Mouse (Mus musculus) liver, embryonic 12.5 days (tissue): ENCODE measurements around the gene Unc13a. TPM values are rescaled to one million over a fixed set of nuclear protein-coding genes. Genes with fewer than 3 reads are reported as not detected.
A peak's percentile ranks its signal among the peaks of the same experiment; 100 is the strongest.

Source experiments
- ATAC-seq: fragments of 200-750 bp; cut with Nextera tagmentation; 2 replicates; pipeline ENCODE4 v1.8.0; 2017; ENCODE audit warnings: moderate number of reproducible peaks, mild to moderate bottlenecking, moderate library complexity
- H3K27ac ChIP-seq: fragments of 300-500 bp; sonication (generic); 2 replicates; pipeline ENCODE4 v1.5.1; 2016; ENCODE audit warnings: mild to moderate bottlenecking
- H3K27me3 ChIP-seq: fragments of 300-500 bp; sonication (generic); replicated peaks from 2 replicates; pipeline ENCODE4 v1.6.1; 2016; ENCODE audit warnings: mild to moderate bottlenecking, moderate library complexity
- H3K36me3 ChIP-seq: fragments of 300-500 bp; sonication (generic); 2 replicates; pipeline ENCODE4 v1.6.1; 2016; ENCODE audit warnings: mild to moderate bottlenecking, moderate library complexity
- H3K4me1 ChIP-seq: fragments of 300-500 bp; sonication (generic); 2 replicates; pipeline ENCODE4 v1.6.1; 2016
- H3K4me2 ChIP-seq: fragments of 300-500 bp; sonication (generic); 2 replicates; pipeline ENCODE4 v1.6.1; 2016; ENCODE audit warnings: mild to moderate bottlenecking, moderate library complexity
- H3K4me3 ChIP-seq: fragments of 300-500 bp; sonication (generic); 2 replicates; pipeline ENCODE4 v1.5.1; 2016; ENCODE audit warnings: mild to moderate bottlenecking, moderate library complexity
- H3K9ac ChIP-seq: fragments of 300-500 bp; sonication (generic); 2 replicates; pipeline ENCODE4 v1.6.1; 2016; ENCODE audit warnings: mild to moderate bottlenecking, moderate library complexity
- H3K9me3 ChIP-seq: fragments of 300-500 bp; sonication (generic); replicated peaks from 2 replicates; pipeline ENCODE4 v1.6.1; 2016; ENCODE audit warnings: mild to moderate bottlenecking, moderate library complexity
- WGBS: fragments of 180-500 bp; shearing (Covaris S2); methylation state at CpG from one replicate; pipeline ENCODE4 v1.1.7; 2016; ENCODE audit not compliant: insufficient replicate concordance; 5-methylcytosine and 5-hydroxymethylcytosine counted together
- polyA plus RNA-seq: library from polyadenylated mRNA; unstranded; fragments of >200 nt; fragmentation: Nextera tagmentation; extraction: Ambion mirVana; gene quantifications from 2 replicates; pipeline ENCODE4 v1.2.1, GENCODE M21; 2016

Gene Unc13a
- polyA plus RNA-seq, 1 experiment from 2014 or later, result 0.31 TPM

DNA sequence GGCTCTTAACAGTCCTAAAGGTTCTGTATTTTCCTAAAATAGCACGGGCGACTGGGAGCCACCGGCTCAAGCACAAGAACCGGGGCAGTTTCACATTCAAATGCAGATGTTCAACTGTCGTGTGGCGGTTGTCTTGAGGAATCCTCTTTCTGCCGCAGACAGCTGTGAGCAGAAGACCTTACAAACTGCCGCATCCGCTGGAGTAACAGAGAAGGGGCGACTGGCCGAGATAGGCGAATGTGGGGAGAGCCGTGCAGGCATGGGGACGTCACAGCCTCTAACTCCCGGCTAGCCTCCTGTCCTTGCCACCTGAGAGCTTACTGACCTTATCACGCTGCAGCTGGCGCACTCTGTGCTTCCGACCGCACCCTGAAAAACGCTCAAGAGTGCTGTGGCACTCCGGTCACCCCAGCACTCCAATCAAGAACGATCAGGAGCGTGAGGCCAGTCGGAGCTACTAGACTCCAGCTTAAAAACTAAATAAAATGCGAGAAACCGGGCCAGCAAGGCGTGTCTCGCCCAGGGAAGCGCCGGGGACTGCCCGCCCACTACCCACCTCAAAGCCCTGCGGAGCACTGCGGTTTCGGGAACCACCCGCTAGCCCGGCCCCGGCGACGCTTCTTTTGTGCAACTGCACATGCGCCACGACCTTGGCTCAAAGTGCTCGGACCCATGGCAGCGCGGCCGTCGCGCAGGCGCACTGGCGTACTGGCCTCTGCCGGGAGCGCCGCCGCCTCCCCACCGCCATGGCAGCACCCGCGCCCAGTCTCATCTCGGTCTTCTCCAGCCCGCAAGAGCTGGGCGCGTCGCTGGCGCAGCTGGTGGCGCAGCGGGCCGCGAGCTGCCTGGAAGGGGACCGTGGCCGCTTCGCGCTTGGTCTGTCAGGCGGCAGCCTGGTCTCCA is 79.8 kb downstream of the Unc13a start, which contains the start of gene Pgls:
Gene Pgls (plus strand): TSS at position 706 of the 903 bp plus-strand sequence.
- peak; percentile 88 for ATAC-seq
- peak within 1 kb of the TSS; percentile 81 for H3K4me3 ChIP-seq
- no peaks in the 10 kb centered on the region for H3K9me3 ChIP-seq
- H3K4me2 ChIP-seq, result peak within 1 kb of the TSS; percentile 93
- peaks cover 13% of the 10 kb centered on the region for H3K36me3 ChIP-seq
- peak within 1 kb of the TSS; percentile 94 for H3K9ac ChIP-seq
- no peaks in the 10 kb centered on the region for H3K27me3 ChIP-seq
- peaks cover 55% of the 10 kb centered on the region for H3K4me1 ChIP-seq
- under 1% methylated on average over 69 of the region's 71 CpGs for WGBS
- H3K27ac ChIP-seq, result peak within 1 kb of the TSS; percentile 97

DNA sequence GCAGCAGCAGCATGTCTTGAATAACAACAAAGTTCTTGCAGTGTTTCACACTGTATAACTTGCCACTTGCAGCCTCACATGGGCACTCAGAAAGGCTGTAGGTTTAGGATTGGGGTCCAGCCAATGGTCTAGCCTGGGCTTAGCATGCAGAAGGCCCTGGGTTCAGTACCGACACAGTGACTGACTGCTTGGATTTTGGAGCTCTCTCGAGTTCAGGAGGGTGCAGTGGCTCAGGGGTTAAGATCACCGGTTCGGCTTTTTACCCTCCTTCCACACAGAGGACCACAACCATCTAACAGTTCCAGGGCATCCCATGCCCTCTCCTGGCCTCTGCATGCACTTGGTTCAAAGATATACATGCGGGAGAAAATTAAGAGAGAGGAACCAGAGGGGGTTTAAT is 80.5 kb downstream of the Unc13a start:
- ATAC-seq, result no peak
- H3K9ac ChIP-seq, result peak overlapping the region; percentile 94
- no peaks in the 10 kb centered on the region for H3K9me3 ChIP-seq
- WGBS, result 20% methylated on average over 5 of the region's 5 CpGs
- peak overlapping the region; percentile 97 for H3K27ac ChIP-seq
- H3K27me3 ChIP-seq, result no peaks in the 10 kb centered on the region
- H3K36me3 ChIP-seq, result peaks cover 13% of the 10 kb centered on the region
- peak overlapping the region; percentile 93 for H3K4me2 ChIP-seq
- peaks cover 48% of the 10 kb centered on the region for H3K4me1 ChIP-seq
- H3K4me3 ChIP-seq, result peak overlapping the region; percentile 81

DNA sequence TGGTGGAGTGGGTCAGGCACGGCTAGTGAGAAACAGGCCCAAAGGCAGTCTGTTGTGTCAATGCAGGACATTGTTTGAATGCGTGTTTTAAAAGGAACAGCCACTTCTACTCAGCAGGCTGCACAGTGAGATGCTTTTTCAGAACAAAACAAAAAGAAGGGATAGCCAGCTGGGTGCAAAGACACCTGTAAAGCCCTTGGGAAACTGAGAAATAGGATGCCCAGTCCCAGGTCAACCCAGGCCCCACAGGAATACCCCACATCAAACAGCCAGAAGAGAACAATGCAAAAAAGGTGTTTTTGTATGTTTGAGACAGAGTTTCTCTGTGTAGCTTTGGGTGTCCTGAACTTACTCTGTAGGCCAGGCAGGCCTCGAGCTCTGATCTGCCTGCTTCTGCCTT is 82.8 kb downstream of the Unc13a start:
- no peak overlapping the region for H3K27ac ChIP-seq
- no peak for ATAC-seq
- WGBS, result 73% methylated on average over 3 of the region's 3 CpGs
- 0 out of 2 replicates have a peak, but pooled peaks cover 4% of the 10 kb centered on the region for H3K36me3 ChIP-seq
- H3K27me3 ChIP-seq, result peaks cover 11% of the 10 kb centered on the region
- H3K9ac ChIP-seq, result no peak overlapping the region
- no peak overlapping the region for H3K4me2 ChIP-seq
- no peak overlapping the region for H3K4me3 ChIP-seq
- no peaks in the 10 kb centered on the region for H3K9me3 ChIP-seq
- H3K4me1 ChIP-seq, result peaks cover 31% of the 10 kb centered on the region

DNA sequence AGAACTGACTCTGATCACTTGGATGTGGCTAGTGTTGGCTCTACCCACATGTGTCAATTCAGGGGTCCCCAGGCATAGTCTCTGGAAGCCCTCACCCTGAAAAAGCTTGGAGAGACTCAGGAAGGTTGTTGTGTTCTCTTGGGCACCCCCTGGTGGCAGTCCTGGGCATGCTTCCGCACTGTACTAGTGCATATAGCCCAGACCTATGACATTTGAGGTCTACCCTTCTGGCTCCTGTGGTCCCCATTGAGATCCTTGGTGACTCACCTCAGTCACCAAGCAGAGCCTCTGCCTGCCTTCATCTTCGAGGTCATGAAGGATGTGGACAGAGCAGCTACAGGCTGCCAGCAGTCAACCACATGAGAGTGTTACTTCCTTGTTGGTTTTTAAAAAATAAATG is 84.7 kb downstream of the Unc13a start:
- Histone ChIP-seq H3K27ac (no peak overlapping the region), H3K4me2 (no peak overlapping the region), H3K9me3 (no peaks in the 10 kb centered on the region), H3K27me3 (peaks cover 14% of the 10 kb centered on the region), H3K36me3 (0 out of 2 replicates have a peak, but pooled peaks cover 4% of the 10 kb centered on the region), H3K9ac (no peak overlapping the region), H3K4me1 (peaks cover 18% of the 10 kb centered on the region), H3K4me3 (no peak overlapping the region)
- 44% methylated on average over 2 of the region's 2 CpGs for WGBS
- no peak for ATAC-seq

DNA sequence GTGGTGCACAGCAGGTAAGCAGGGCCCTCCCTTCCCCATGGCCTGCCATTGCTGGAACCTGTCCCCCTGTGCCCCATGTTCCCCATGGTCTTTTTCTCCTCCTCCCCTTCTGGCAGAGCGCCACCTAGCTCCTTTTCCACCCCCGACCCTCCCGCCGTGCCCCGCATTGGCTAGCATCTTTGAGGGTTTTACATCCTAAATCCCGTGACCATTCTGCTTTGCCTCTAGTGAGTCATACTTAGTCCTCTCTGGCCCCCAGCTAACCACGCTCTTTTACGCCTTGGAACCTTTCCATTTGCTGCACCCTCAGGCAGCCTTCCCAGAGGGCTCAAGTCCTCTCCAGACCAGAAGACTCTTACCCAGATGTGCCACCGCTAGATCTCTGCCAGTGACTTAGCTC is 91.4 kb downstream of the Unc13a start:
- H3K27ac ChIP-seq, result no peak overlapping the region
- ATAC-seq, result no peak
- H3K36me3 ChIP-seq, result 0 out of 2 replicates have a peak, but pooled peaks cover 1% of the 10 kb centered on the region
- WGBS, result 58% methylated on average over 9 of the region's 9 CpGs
- H3K27me3 ChIP-seq, result peaks cover 20% of the 10 kb centered on the region
- no peak overlapping the region for H3K9ac ChIP-seq
- H3K4me1 ChIP-seq, result no peaks in the 10 kb centered on the region
- H3K9me3 ChIP-seq, result no peaks in the 10 kb centered on the region
- H3K4me2 ChIP-seq, result no peak overlapping the region
- H3K4me3 ChIP-seq, result no peak overlapping the region

DNA sequence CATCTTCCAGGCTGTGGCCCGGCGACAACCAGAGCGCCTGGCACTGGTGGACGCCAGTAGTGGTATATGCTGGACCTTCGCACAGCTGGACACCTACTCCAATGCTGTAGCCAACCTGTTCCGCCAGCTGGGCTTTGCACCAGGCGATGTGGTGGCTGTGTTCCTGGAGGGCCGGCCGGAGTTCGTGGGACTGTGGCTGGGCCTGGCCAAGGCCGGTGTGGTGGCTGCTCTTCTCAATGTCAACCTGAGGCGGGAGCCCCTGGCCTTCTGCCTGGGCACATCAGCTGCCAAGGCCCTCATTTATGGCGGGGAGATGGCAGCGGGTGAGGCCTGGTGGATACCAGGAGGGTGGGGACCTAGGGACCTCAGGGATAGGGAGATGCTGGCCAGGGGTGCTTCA is 92.1 kb downstream of the Unc13a start:
- Histone ChIP-seq H3K9ac (no peak overlapping the region), H3K4me2 (no peak overlapping the region), H3K4me3 (no peak overlapping the region), H3K36me3 (no peaks in the 10 kb centered on the region), H3K4me1 (no peaks in the 10 kb centered on the region), H3K9me3 (no peaks in the 10 kb centered on the region), H3K27me3 (peaks cover 16% of the 10 kb centered on the region), H3K27ac (no peak overlapping the region)
- 85% methylated on average over 14 of the region's 14 CpGs for WGBS
- ATAC-seq, result no peak

DNA sequence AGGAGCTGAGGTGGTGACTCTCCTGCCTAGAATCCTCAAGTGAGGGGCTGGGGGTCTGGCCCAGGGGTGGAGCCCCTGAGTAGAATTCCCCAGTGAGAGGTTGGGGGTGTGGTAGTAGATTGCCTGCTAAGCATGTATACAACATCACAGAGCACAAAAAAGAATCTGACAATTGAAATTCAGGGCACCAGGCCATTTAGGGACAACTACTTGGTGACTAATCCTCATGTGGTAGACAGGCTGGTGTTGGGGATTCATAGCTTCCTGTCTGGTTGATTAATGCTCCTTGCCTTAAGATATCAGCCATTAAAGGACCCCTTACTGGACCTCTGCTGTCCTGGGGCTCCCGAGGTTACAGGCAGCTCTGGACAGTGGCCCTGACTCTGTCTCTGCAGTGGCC is 92.5 kb downstream of the Unc13a start:
- no peak overlapping the region for H3K4me2 ChIP-seq
- ATAC-seq, result no peak
- no peak overlapping the region for H3K27ac ChIP-seq
- no peak overlapping the region for H3K9ac ChIP-seq
- H3K9me3 ChIP-seq, result no peaks in the 10 kb centered on the region
- 55% methylated on average over 1 of the region's 1 CpGs for WGBS
- no peaks in the 10 kb centered on the region for H3K36me3 ChIP-seq
- H3K27me3 ChIP-seq, result peaks cover 12% of the 10 kb centered on the region
- H3K4me3 ChIP-seq, result no peak overlapping the region
- no peaks in the 10 kb centered on the region for H3K4me1 ChIP-seq

DNA sequence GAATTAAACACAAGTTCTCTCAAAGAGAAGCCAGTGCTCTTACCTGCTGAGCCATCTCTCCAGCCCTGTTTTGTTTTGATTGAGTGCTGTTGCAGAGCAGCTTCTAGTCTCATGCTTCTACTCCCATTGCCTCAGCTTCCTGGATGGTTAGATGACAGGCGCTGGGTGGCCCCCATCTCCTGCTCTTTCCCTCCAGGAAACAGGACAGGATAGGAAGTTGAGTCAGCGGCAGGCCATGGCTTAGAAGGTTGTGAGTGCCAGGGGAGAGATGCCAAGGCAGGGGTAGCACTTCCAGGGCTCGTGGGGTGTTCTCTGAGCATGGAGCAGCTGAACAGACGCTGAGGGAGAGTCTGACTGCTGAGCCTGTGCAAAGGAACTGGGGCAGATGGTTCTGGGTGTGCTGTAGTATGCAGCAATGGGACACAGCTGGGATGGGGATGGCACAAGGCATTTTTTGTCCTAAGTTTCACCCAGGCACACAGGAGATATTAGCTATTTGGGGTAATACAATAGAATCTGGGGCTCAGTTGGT is 93.6 kb downstream of the Unc13a start:
- Histone ChIP-seq H3K4me2 (no peak overlapping the region), H3K9me3 (no peaks in the 10 kb centered on the region), H3K27ac (no peak overlapping the region), H3K4me1 (no peaks in the 10 kb centered on the region), H3K36me3 (no peaks in the 10 kb centered on the region), H3K4me3 (no peak overlapping the region), H3K9ac (no peak overlapping the region), H3K27me3 (peaks cover 6% of the 10 kb centered on the region; the same call in 1 of the 2 replicates)
- WGBS, result 50% methylated on average over 4 of the region's 4 CpGs
- no peak for ATAC-seq

DNA sequence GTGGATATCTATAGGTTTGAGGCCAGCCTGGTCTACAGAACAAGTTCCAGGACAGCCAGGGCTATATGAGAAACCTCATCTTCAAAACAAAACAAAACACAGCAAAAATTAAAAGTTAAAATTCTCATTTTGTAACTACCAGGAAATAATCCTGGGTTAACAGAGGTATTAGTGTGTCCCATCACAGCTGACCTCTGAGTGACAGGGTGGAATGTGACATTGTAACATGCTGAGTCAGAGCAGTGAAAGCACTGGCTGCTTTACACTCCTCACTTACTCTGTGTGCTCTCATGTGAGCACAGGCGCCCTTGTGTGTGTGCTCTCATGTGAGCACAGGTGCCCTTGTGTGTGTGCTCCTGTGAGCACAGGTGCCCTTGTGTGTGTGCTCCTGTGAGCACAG is 96.5 kb downstream of the Unc13a start:
- Histone ChIP-seq H3K27me3 (peaks cover 20% of the 10 kb centered on the region), H3K4me2 (no peak overlapping the region), H3K27ac (no peak overlapping the region), H3K9me3 (no peaks in the 10 kb centered on the region), H3K36me3 (no peaks in the 10 kb centered on the region), H3K9ac (no peak overlapping the region), H3K4me3 (no peak overlapping the region), H3K4me1 (peaks cover 11% of the 10 kb centered on the region)
- no peak for ATAC-seq
- WGBS, result 56% methylated on average over 1 of the region's 1 CpGs

DNA sequence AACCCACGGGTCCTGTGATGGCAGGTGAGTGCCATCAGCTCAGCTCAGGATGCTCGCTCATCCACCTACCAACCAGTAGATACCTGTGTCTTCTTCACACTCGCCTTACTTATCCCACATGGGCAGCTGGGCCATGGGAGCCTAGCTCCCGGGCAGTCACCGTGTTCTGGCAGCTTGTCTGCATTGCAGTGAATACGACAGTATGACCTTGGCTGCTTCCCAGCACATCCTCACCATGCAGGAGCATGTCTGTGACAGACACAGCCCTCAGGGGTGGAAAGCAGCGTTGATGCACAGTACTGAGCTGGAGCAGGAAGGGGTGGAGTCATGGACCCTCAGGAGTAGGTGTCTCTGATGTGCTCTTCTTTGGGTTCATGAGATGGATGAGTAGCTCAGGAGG is 97.1 kb downstream of the Unc13a start:
- WGBS, result 60% methylated on average over 7 of the region's 7 CpGs
- Histone ChIP-seq H3K27me3 (peaks cover 26% of the 10 kb centered on the region), H3K4me1 (peaks cover 17% of the 10 kb centered on the region), H3K9ac (no peak overlapping the region), H3K4me3 (no peak overlapping the region), H3K9me3 (no peaks in the 10 kb centered on the region), H3K4me2 (no peak overlapping the region), H3K36me3 (no peaks in the 10 kb centered on the region), H3K27ac (no peak overlapping the region)
- no peak for ATAC-seq
